29 mouse cellular contexts compared by ENCODE assay signal in genomic region chr16:10762569-10763180, GRCm38 (mm10). TPM values are rescaled to one million over a fixed set of nuclear protein-coding genes. Genes with fewer than 3 reads are reported as not detected.
DNase-seq lines count a peak whose midpoint lies in the region; TF ChIP-seq lines count a peak whose summit lies in the region.
"Had no signal": no experiment of that assay in that cellular context is flagged by ENCODE, and none has a peak within 500 bp of the region (broad histone marks: within the 10 kb centered on the region; RNA-seq: fewer than 3 reads in every experiment).

No protein-coding gene starts in this region.

- no peak for TF ChIP-seq POLR2A in testis, adult 2 months (IDR thresholded peaks at IDR 0.05; ENCODE audit: control insufficient read depth, low read depth, low read length)

- peak overlapping the region; percentile 74 for H3K4me3 ChIP-seq in testis, adult 2 months (ENCODE audit: control insufficient read depth, low read depth, low read length)
- H3K4me3 ChIP-seq: embryonic facial prominence, embryonic 10.5 days; embryonic facial prominence, embryonic 12.5 days; forebrain, embryonic 13.5 days had no signal

- no peak overlapping the region for H3K27ac ChIP-seq in testis, adult 2 months (ENCODE audit: control insufficient read depth, insufficient read depth, low read depth, low read length)
- H3K27ac ChIP-seq: embryonic facial prominence, embryonic 10.5 days; embryonic facial prominence, embryonic 12.5 days; forebrain, embryonic 13.5 days had no signal

- H3K4me1 ChIP-seq in testis, adult 2 months (ENCODE audit: control insufficient read depth, insufficient read depth, low read length), result peaks cover 5% of the 10 kb centered on the region
- H3K4me1 ChIP-seq: embryonic facial prominence, embryonic 12.5 days; forebrain, embryonic 13.5 days had no signal

- no peaks in the 10 kb centered on the region for H3K27me3 ChIP-seq in testis, adult 2 months (ENCODE audit: control insufficient read depth, insufficient read depth, low read length)
- H3K27me3 ChIP-seq: CH12.LX; embryonic facial prominence, embryonic 12.5 days; forebrain, embryonic 13.5 days; Patski had no signal

- no peak for TF ChIP-seq CTCF in testis, adult 2 months (IDR thresholded peaks at IDR 0.05; ENCODE audit: control insufficient read depth, insufficient read depth, insufficient replicate concordance, low read depth, low read length)

- peak; percentile 94 for DNase-seq in heart, adult 11 months
- DNase-seq in heart, adult 8-10 months (ENCODE audit: low spot score), result no peak
- peak; percentile 43 to 44 for DNase-seq in kidney, postnatal 4 days
- DNase-seq in kidney, postnatal 14 days, result no peak
- peak; percentile 60 for DNase-seq in lung, postnatal 10 days
- DNase-seq in lung, postnatal 14 days, result no peak
- DNase-seq in testis, postnatal 14 days (ENCODE audit: low spot score), result no peak
- DNase-seq: adrenal gland, adult 8-10 months; adrenal gland, postnatal 14 days; adrenal gland, postnatal 36 days; B cell, adult 2 months; cerebellum, adult 11-12 months; cerebellum, adult 2 months; cerebellum, adult 9-10 months; cerebellum, postnatal 10 days; cerebellum, postnatal 25 days had no signal

- H3K36me3 ChIP-seq in testis, adult 2 months (ENCODE audit: control insufficient read depth, insufficient read depth, low read length), result no peaks in the 10 kb centered on the region
- H3K36me3 ChIP-seq: embryonic facial prominence, embryonic 10.5 days; embryonic facial prominence, embryonic 12.5 days; G1E had no signal

RNA-seq across cellular contexts. Expression of gene Socs1, which starts 22.7 kb away (rescaled TPM):
- total RNA-seq in heart, adult 8-10 months (2022), result under 1 TPM; 0.32 to 0.41 (median 0.36) TPM
- polyA plus RNA-seq in testis, adult 2 months (2012; rRNA removed), result 4.0 and 5.2 TPM in 2 replicates

RNA-seq across cellular contexts. Expression of gene Tnp2, which starts 25.8 kb away (rescaled TPM):
- not detected for total RNA-seq in heart, adult 8-10 months (2022)
- 28,810 and 28,975 TPM in 2 replicates for polyA plus RNA-seq in testis, adult 2 months (2012; rRNA removed)
- total RNA-seq: adrenal gland, adult 18-20 months; adrenal gland, adult 8-10 months; adrenal gland, postnatal 14 days; adrenal gland, postnatal 36 days; G1E had no signal
- polyA plus RNA-seq: cerebellum, adult 2 months; cortical plate, adult 2 months; embryonic facial prominence, embryonic 10.5 days; embryonic facial prominence, embryonic 12.5 days; embryonic facial prominence, embryonic 14.5 days; forebrain, embryonic 11.5 days; forebrain, embryonic 13.5 days; G1E; Patski had no signal

RNA-seq across cellular contexts. Expression of gene Prm3, which starts 28.0 kb away (rescaled TPM):
- not detected for total RNA-seq in heart, adult 8-10 months (2022)
- 521 and 620 TPM in 2 replicates for polyA plus RNA-seq in testis, adult 2 months (2012; rRNA removed)
- total RNA-seq: adrenal gland, adult 18-20 months; adrenal gland, adult 8-10 months; adrenal gland, postnatal 14 days; adrenal gland, postnatal 36 days; CH12.LX; G1E had no signal
- polyA plus RNA-seq: activated CD4-positive, CD25-positive, alpha-beta regulatory T cell, adult 4 months; CD4-positive, CD25-positive, alpha-beta regulatory T cell, adult 4 months; cerebellum, adult 2 months; cortical plate, adult 2 months; embryonic facial prominence, embryonic 10.5 days; embryonic facial prominence, embryonic 12.5 days; embryonic facial prominence, embryonic 14.5 days; forebrain, embryonic 11.5 days; forebrain, embryonic 13.5 days; G1E; Patski had no signal

RNA-seq across cellular contexts. Expression of gene Prm2, which starts 33.3 kb away (rescaled TPM):
- not detected for total RNA-seq in heart, adult 8-10 months (2022)
- 18,395 and 18,587 TPM in 2 replicates for polyA plus RNA-seq in testis, adult 2 months (2012; rRNA removed)
- total RNA-seq: adrenal gland, adult 18-20 months; adrenal gland, adult 8-10 months; adrenal gland, postnatal 14 days; adrenal gland, postnatal 36 days; CH12.LX had no signal
- polyA plus RNA-seq: activated CD4-positive, CD25-positive, alpha-beta regulatory T cell, adult 4 months; CD4-positive, CD25-positive, alpha-beta regulatory T cell, adult 4 months; cerebellum, adult 2 months; cortical plate, adult 2 months; embryonic facial prominence, embryonic 10.5 days; embryonic facial prominence, embryonic 12.5 days; embryonic facial prominence, embryonic 14.5 days; forebrain, embryonic 11.5 days; forebrain, embryonic 13.5 days; G1E; Patski had no signal

RNA-seq across cellular contexts. Expression of gene Prm1, which starts 43.0 kb away (rescaled TPM):
- total RNA-seq in heart, adult 8-10 months (2022), result not detected
- 15,156 and 19,194 TPM in 2 replicates for polyA plus RNA-seq in testis, adult 2 months (2012; rRNA removed)
- total RNA-seq: adrenal gland, adult 18-20 months; adrenal gland, adult 8-10 months; adrenal gland, postnatal 14 days; adrenal gland, postnatal 36 days; CH12.LX; G1E had no signal
- polyA plus RNA-seq: cerebellum, adult 2 months; cortical plate, adult 2 months; embryonic facial prominence, embryonic 12.5 days; embryonic facial prominence, embryonic 14.5 days; forebrain, embryonic 11.5 days; forebrain, embryonic 13.5 days; G1E had no signal

Comparison
In these comparisons a context has a peak if more than half of its experiments do, and no peak if none do; other contexts are left out.
1. DNase-seq: peak in heart, adult 11 months (single experiment), kidney, postnatal 4 days (2 of 2) and lung, postnatal 10 days (single experiment); none in heart, adult 8-10 months (single experiment), kidney, postnatal 14 days (single experiment), lung, postnatal 14 days (single experiment) and testis, postnatal 14 days (single experiment).